In genomic region chr10:75060217-75060842, GRCm38 (mm10) we compare ENCODE assay signal across 7 mouse cellular contexts. TPM values are rescaled to one million over a fixed set of nuclear protein-coding genes. Genes with fewer than 3 reads are reported as not detected.
DNase-seq lines count a peak whose midpoint lies in the region; ATAC-seq and TF ChIP-seq lines count a peak whose summit lies in the region.

Bcr (plus strand) TSS chr10:75060592.

- H3K9ac ChIP-seq in liver, embryonic 11.5 days (ENCODE audit: low read depth, low read length) = peak within 1 kb of the TSS; percentile 68

- H3K4me1 ChIP-seq in liver, embryonic 11.5 days (replicated peaks; ENCODE audit: control insufficient read depth, insufficient read depth, low read length) = peaks cover 39% of the 10 kb centered on the region

- WGBS in liver, embryonic 11.5 days = under 1% methylated on average over 47 of the region's 73 CpGs

- H3K27me3 ChIP-seq in liver, embryonic 11.5 days (replicated peaks; ENCODE audit: control insufficient read depth, insufficient read depth, low read length) = peaks cover 20% of the 10 kb centered on the region
- H3K27me3 ChIP-seq in myocyte (ENCODE audit: control insufficient read depth, insufficient read depth, insufficient read length) = no peaks in the 10 kb centered on the region

- H3K9me3 ChIP-seq in liver, embryonic 11.5 days (ENCODE audit: control insufficient read depth, low read length) = no peaks in the 10 kb centered on the region

- H3K36me3 ChIP-seq in liver, embryonic 11.5 days (ENCODE audit: control insufficient read depth, insufficient read depth, low read length) = no peaks in the 10 kb centered on the region; the same call in 1 of the 2 replicates
- no peaks in the 10 kb centered on the region for H3K36me3 ChIP-seq in myocyte (ENCODE audit: control insufficient read depth, insufficient read depth)

- peak; percentile 73 for ATAC-seq in liver, embryonic 11.5 days (replicated peaks; ENCODE audit: low FRiP score)

- peak within 1 kb of the TSS; percentile 74 for H3K27ac ChIP-seq in liver, embryonic 11.5 days (ENCODE audit: low read depth, low read length)

- H3K4me3 ChIP-seq in liver, embryonic 11.5 days (ENCODE audit: low read depth, low read length) = peak within 1 kb of the TSS; percentile 83
- peak within 1 kb of the TSS; percentile 26 for H3K4me3 ChIP-seq in myocyte

- peak within 1 kb of the TSS; percentile 80 for H3K4me2 ChIP-seq in liver, embryonic 11.5 days
- peak within 1 kb of the TSS; percentile 96 for H3K4me2 ChIP-seq in myocyte (ENCODE audit: low read depth)

- H3ac ChIP-seq in myocyte (ENCODE audit: control insufficient read depth, insufficient read length) = peak within 1 kb of the TSS; percentile 53

- peak; percentile 81 for TF ChIP-seq POLR2A in myocyte (IDR thresholded peaks at IDR 0.05; ENCODE audit: insufficient read length, low read depth)

- DNase-seq in adrenal gland, postnatal 14 days = peak; percentile 91
- DNase-seq in embryo, embryonic 9.5 days (ENCODE audit: extremely low spot score) = peak; percentile 78
- peak; percentile 63 for DNase-seq in heart, adult 8-10 months (ENCODE audit: low spot score)
- peak; percentile 74 for DNase-seq in kidney, adult 9 months
- peak; percentile 75 for DNase-seq in liver, embryonic 11.5 days (ENCODE audit: low spot score)
- peak; percentile 55 to 82 for DNase-seq in spleen, postnatal 4 days (ENCODE audit: low spot score in 2 of 2)

- H3K79me2 ChIP-seq in myocyte (ENCODE audit: control insufficient read depth, insufficient read depth) = peaks cover 37% of the 10 kb centered on the region

TF ChIP-seq in myocyte, 11 proteins besides CTCF, POLR2A, EP300 and RAD21:
- peak; percentile 63 for TF ChIP-seq POLR2AphosphoS2 (IDR thresholded peaks at IDR 0.05; ENCODE audit: insufficient read length, low read depth)
- peak in 1 of 3 experiments; percentile 38 for TF ChIP-seq MYOG (IDR thresholded peaks at IDR 0.05; ENCODE audit: control insufficient read depth in 1 of 3, insufficient read depth in 1 of 3, insufficient read length in 2 of 3, low read depth in 2 of 3)
- TF ChIP-seq CEBPB (IDR thresholded peaks at IDR 0.05; ENCODE audit: insufficient read depth, poor library complexity, severe bottlenecking) = peak; percentile 42; the same call in 1 of the 2 replicates
- TF ChIP-seq SRF (IDR thresholded peaks at IDR 0.05; ENCODE audit: control insufficient read depth, insufficient read length, low read depth) = no peak
- TF ChIP-seq MAX (IDR thresholded peaks at IDR 0.05; ENCODE audit: low read depth) = no peak
- no peak for TF ChIP-seq TCF12 (IDR thresholded peaks at IDR 0.05; ENCODE audit: insufficient read depth, poor library complexity, severe bottlenecking)

RNA-seq across cellular contexts. Expression of gene Bcr, which starts in this region (rescaled TPM):
- total RNA-seq in adrenal gland, postnatal 14 days (2021) = 26.3 and 27.1 TPM in 2 replicates
- total RNA-seq in heart, adult 8-10 months (2022) = 10 to 100 TPM in 2 of 4 experiments, 1 to 10 TPM in 2; 8.0 to 13.3 (median 9.5) TPM
- 4.2 and 6.8 TPM in 2 replicates for polyA plus RNA-seq in liver, embryonic 11.5 days (2014; fragmentation: Nextera tagmentation; extraction: Ambion mirVana)
- 16.8 TPM for polyA plus RNA-seq in myocyte (2012; fragmentation: generic; extraction: Trizol)

Comparison
In these comparisons a context has a peak if more than half of its experiments do, and no peak if none do; other contexts are left out.
1. Peak in every context shown above with its lines: DNase-seq, ATAC-seq, H3K4me3 ChIP-seq and H3K27ac ChIP-seq.